Mouse (Mus musculus): Measurements from ENCODE around the gene Lst1. TPM values are rescaled to one million over a fixed set of nuclear protein-coding genes. Genes with fewer than 3 reads are reported as not detected.
"Not testable (repeated sequence)": the region's sequence is repeated elsewhere in the genome, so short reads cannot be mapped to it uniquely, and the experiment has no call there.

Lst1 gene
- polyA plus RNA-seq (2014; fragmentation: Nextera tagmentation; extraction: Ambion mirVana), result 3.8 and 4.7 TPM in 2 replicates

DNA sequence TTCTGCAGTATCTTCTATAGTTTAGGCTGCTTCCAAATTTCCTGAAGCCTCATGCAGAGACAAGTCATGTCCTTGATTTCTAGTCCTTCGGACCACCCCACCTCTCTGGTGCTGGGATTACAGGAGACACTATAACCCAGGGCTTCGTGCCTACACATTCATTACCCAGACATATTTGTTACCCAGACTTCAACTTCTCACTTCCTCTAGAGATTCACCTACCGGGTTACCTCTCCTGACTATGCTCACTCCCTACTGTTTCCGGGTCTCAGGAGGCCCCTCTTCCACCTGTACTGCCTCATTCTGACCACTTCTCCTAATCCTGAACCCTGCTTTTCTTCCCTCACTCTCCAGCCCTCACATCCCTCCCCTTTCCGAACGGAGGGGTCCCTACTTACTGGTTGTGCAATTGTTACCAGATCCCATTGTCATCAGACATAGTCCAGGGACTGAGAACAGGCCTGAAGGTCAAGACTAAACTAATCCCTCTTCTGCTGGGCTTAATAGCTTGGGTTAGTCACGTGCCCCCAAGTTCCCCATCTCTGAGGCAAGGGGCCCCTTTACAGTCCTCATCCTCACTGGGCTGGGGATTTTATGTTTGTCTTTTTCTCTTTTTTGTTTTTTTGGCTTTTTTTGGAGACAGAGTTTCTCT lies at the start of gene Lst1:
Gene Lst1 (minus strand): TSS at position 481 of the 652 bp plus-strand sequence.
- WGBS, result 62% methylated on average over 7 of the region's 7 CpGs
- Histone ChIP-seq H3K9me3 (ENCODE audit: control insufficient read depth, low read length) (no peaks in the 10 kb centered on the region), H3K27me3 (ENCODE audit: control insufficient read depth, insufficient read depth, low read length) (no peaks in the 10 kb centered on the region), H3K4me3 (ENCODE audit: low read depth, low read length) (no peak within 1 kb of the TSS), H3K27ac (ENCODE audit: low read depth, low read length) (no peak within 1 kb of the TSS), H3K4me1 (replicated peaks; ENCODE audit: control insufficient read depth, insufficient read depth, low read length) (peaks cover 3% of the 10 kb centered on the region; the same call in 1 of the 2 replicates), H3K4me2 (ENCODE audit: low read depth, low read length, severe bottlenecking) (no peak within 1 kb of the TSS), H3K9ac (ENCODE audit: low read length) (no peak within 1 kb of the TSS), H3K36me3 (ENCODE audit: control insufficient read depth, insufficient read depth, low read length) (no peaks in the 10 kb centered on the region)
- no peak for ATAC-seq (replicated peaks; ENCODE audit: low FRiP score)
- DNase-seq (ENCODE audit: low spot score), result no peak

DNA sequence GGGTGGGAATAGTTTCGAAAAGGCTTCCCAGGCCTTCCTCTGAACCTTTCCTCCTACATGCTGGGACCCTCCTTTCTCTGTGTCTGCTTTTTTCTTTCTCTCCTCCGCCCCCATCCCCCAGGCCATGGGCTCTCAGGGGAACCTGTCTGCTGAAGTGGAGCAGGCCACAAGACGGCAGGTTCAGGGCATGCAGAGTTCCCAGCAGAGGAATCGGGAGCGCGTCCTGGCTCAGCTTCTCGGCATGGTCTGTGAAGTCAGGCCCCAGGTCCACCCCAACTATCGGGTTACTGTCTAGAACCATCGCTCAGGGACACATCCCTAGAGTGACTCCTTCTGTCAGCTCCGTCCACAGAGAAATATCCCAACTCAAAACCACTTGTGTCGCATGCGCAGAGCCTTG lies 49.3 kb upstream of the Lst1 start:
- 86% methylated on average over 12 of the region's 12 CpGs for WGBS

DNA sequence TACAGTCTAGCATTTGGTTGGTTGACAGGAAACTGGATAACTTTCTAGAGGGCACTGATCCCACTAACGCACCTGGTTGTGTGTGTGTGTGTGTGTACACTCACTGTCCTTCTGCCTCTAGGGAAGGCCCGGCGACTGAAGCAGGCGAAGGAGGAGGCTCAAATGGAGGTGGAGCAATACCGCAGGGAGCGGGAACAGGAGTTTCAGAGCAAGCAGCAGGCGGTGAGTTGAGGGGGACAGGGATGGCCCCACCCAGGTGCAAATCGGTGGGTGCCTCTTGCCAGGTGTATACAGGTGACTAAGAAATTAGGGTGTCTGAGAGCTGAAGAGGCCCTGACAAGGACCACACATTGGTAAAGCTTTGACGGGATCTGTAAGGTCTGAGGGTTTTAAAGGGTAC lies 48.8 kb upstream of the Lst1 start:
- Histone ChIP-seq H3K4me1 (replicated peaks; ENCODE audit: control insufficient read depth, insufficient read depth, low read length) (peaks cover 6% of the 10 kb centered on the region; the same call in 1 of the 2 replicates), H3K9ac (ENCODE audit: low read length) (peak overlapping the region; percentile 93), H3K27me3 (ENCODE audit: control insufficient read depth, insufficient read depth, low read length) (no peaks in the 10 kb centered on the region)

More for the DNA sequence above, 49.3 kb upstream of the Lst1 start:
- H3K9ac ChIP-seq (ENCODE audit: low read length), result no peak overlapping the region
- H3K4me1 ChIP-seq (replicated peaks; ENCODE audit: control insufficient read depth, insufficient read depth, low read length), result peaks cover 6% of the 10 kb centered on the region; the same call in 1 of the 2 replicates
- H3K36me3 ChIP-seq (ENCODE audit: control insufficient read depth, insufficient read depth, low read length), result no peaks in the 10 kb centered on the region; the same call in 1 of the 2 replicates
- ATAC-seq (replicated peaks; ENCODE audit: low FRiP score) (no peak), DNase-seq (ENCODE audit: low spot score) (no peak)
- no peaks in the 10 kb centered on the region for H3K9me3 ChIP-seq (ENCODE audit: control insufficient read depth, low read length)
- H3K27ac ChIP-seq (ENCODE audit: low read depth, low read length), result no peak overlapping the region
- H3K27me3 ChIP-seq (ENCODE audit: control insufficient read depth, insufficient read depth, low read length), result no peaks in the 10 kb centered on the region
- no peak overlapping the region for H3K4me3 ChIP-seq (ENCODE audit: low read depth, low read length)
- H3K4me2 ChIP-seq (ENCODE audit: low read depth, low read length, severe bottlenecking), result no peak overlapping the region

DNA sequence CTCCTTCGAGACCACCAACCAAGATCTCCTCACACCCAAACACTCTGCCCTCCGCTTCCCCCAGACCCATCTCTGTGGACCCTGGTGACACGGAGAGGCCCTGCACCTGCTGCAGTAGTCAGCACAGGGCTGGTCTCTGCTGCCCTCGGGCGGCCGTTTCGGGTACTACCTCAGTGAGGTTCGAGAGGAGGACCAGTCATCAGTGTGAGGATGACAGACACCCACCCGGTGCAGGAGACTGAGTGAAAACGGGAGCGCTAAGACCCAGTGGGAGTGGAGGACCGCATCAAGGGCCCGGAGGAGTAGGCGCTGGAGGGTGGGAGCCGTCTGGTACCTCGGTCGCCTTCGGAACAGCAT lies 48.1 kb upstream of the Lst1 start:
- H3K36me3 ChIP-seq (ENCODE audit: control insufficient read depth, insufficient read depth, low read length), result no peaks in the 10 kb centered on the region; the same call in 1 of the 2 replicates
- H3K27me3 ChIP-seq (ENCODE audit: control insufficient read depth, insufficient read depth, low read length), result no peaks in the 10 kb centered on the region
- H3K9ac ChIP-seq (ENCODE audit: low read length), result peak overlapping the region; percentile 93
- peak overlapping the region; percentile 82 for H3K4me2 ChIP-seq (ENCODE audit: low read depth, low read length, severe bottlenecking)
- peak overlapping the region; percentile 91 for H3K27ac ChIP-seq (ENCODE audit: low read depth, low read length)
- ATAC-seq (replicated peaks; ENCODE audit: low FRiP score) (peak; percentile 77), DNase-seq (ENCODE audit: low spot score) (peak; percentile 99)
- H3K4me1 ChIP-seq (replicated peaks; ENCODE audit: control insufficient read depth, insufficient read depth, low read length), result peaks cover 6% of the 10 kb centered on the region; the same call in 1 of the 2 replicates
- under 1% methylated on average over 18 of the region's 18 CpGs for WGBS
- H3K4me3 ChIP-seq (ENCODE audit: low read depth, low read length), result peak overlapping the region; percentile 55
- H3K9me3 ChIP-seq (ENCODE audit: control insufficient read depth, low read length), result no peaks in the 10 kb centered on the region

More for the DNA sequence above, 48.8 kb upstream of the Lst1 start:
- no peaks in the 10 kb centered on the region for H3K9me3 ChIP-seq (ENCODE audit: control insufficient read depth, low read length)
- no peaks in the 10 kb centered on the region; the same call in 1 of the 2 replicates for H3K36me3 ChIP-seq (ENCODE audit: control insufficient read depth, insufficient read depth, low read length)
- peak overlapping the region; percentile 82 for H3K4me2 ChIP-seq (ENCODE audit: low read depth, low read length, severe bottlenecking)
- WGBS, result 78% methylated on average over 9 of the region's 9 CpGs
- H3K27ac ChIP-seq (ENCODE audit: low read depth, low read length), result no peak overlapping the region
- peak overlapping the region; percentile 55; the same call in 1 of the 2 replicates for H3K4me3 ChIP-seq (ENCODE audit: low read depth, low read length)
- ATAC-seq (replicated peaks; ENCODE audit: low FRiP score) (no peak), DNase-seq (ENCODE audit: low spot score) (no peak)

DNA sequence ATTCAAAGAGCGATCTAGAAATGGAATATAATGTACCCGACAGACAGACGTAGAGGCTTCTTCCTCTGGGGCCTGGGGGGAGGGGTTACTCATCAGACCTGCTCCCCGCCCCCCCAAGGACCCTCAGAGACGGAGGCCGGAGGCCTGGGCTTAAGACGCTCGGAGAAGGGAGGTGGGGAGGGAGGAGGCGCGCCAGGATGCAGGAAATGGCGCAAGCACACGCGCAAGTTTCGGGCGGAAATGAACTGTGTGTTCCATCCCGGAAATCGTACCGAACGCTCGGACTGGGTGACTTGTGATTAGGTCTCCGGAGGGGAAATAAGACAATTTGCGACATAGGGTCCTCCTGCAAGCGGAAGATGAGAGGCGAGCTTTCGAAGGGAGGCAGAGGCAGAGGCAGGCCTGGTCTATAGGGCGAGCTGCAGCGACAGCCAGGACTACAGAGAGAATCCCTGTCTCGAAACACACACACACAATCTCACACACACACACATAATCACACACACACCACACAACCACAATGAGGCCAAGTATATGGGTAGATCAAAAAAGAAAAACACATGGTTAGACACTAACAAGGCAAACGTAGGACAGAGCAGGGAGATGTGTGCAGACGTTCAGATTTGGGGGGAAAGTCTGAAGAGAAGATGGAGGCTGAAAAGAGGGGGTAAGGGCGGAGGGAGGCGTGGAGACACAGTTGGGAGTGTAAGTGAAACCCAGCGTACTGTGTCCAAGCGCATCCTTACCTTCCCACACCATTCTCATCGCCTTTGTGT lies 47.6 kb upstream of the Lst1 start, which contains the start of gene Nfkbil1:
Gene Nfkbil1 (minus strand): TSS at position 179 of the 776 bp plus-strand sequence.
- DNase-seq (ENCODE audit: low spot score), result peak; percentile 92
- peak; percentile 78 for ATAC-seq (replicated peaks; ENCODE audit: low FRiP score)
- WGBS, result under 1% methylated on average over 35 of the region's 35 CpGs

DNA sequence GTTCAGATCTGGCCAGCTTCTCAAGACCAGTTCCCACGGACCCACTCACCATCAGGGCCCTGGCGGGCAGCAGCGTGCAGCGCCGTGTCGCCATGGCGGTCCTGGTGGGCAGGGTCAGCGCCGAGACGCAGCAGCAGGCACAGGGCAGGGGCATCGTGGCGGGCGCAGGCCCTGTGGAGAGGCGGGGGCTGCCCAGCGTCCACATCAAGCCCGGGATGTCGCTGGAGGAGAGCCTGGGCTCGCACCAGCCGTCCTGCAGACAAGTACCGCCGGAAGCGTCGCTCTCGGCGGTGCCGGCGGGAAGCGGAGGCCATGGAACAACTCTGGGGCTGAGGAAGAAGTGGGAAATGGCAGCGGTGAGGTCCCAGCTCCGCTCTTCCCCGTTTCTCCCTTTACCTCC lies 46.7 kb upstream of the Lst1 start:
- Histone ChIP-seq H3K4me2 (ENCODE audit: low read depth, low read length, severe bottlenecking) (peak overlapping the region; percentile 82), H3K4me1 (replicated peaks; ENCODE audit: control insufficient read depth, insufficient read depth, low read length) (peaks cover 2% of the 10 kb centered on the region; the same call in 1 of the 2 replicates), H3K27ac (ENCODE audit: low read depth, low read length) (peak overlapping the region; percentile 91), H3K4me3 (ENCODE audit: low read depth, low read length) (peak overlapping the region; percentile 55), H3K36me3 (ENCODE audit: control insufficient read depth, insufficient read depth, low read length) (no peaks in the 10 kb centered on the region; the same call in 1 of the 2 replicates), H3K9me3 (ENCODE audit: control insufficient read depth, low read length) (no peaks in the 10 kb centered on the region), H3K27me3 (ENCODE audit: control insufficient read depth, insufficient read depth, low read length) (no peaks in the 10 kb centered on the region), H3K9ac (ENCODE audit: low read length) (peak overlapping the region; percentile 93)
- ATAC-seq (replicated peaks; ENCODE audit: low FRiP score), result 0 out of 2 replicates have a peak, but pooled peaks have one; percentile 13
- 9% methylated on average over 24 of the region's 31 CpGs for WGBS
- DNase-seq (ENCODE audit: low spot score), result peak; percentile 80

More for the DNA sequence above, 47.6 kb upstream of the Lst1 start, which contains the start of gene Nfkbil1:
- H3K4me1 ChIP-seq (replicated peaks; ENCODE audit: control insufficient read depth, insufficient read depth, low read length), result peaks cover 5% of the 10 kb centered on the region; the same call in 1 of the 2 replicates
- peak within 1 kb of the TSS; percentile 91 for H3K27ac ChIP-seq (ENCODE audit: low read depth, low read length)
- peak within 1 kb of the TSS; percentile 82 for H3K4me2 ChIP-seq (ENCODE audit: low read depth, low read length, severe bottlenecking)
- no peaks in the 10 kb centered on the region for H3K9me3 ChIP-seq (ENCODE audit: control insufficient read depth, low read length)
- H3K9ac ChIP-seq (ENCODE audit: low read length), result peak within 1 kb of the TSS; percentile 93
- H3K27me3 ChIP-seq (ENCODE audit: control insufficient read depth, insufficient read depth, low read length), result no peaks in the 10 kb centered on the region
- H3K36me3 ChIP-seq (ENCODE audit: control insufficient read depth, insufficient read depth, low read length), result no peaks in the 10 kb centered on the region; the same call in 1 of the 2 replicates
- peak within 1 kb of the TSS; percentile 55 for H3K4me3 ChIP-seq (ENCODE audit: low read depth, low read length)

DNA sequence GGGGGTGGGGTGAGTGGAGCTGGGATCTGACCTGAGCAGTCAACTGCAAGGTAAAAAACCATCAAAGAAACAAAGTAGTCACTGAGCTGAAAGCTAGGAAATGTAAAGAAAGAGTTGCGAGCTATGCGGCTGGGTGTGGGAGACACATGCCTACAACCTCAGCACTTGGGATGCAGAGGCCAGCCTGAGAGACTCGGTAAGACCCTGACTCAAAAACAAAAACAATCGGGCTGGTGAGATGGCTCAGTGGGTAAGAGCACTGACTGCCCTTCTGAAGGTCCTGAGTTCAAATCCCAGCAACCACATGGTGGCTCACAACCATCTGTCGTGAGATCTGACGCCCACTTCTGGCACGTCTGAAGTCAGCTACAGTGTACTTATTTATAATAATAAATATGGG lies 45.9 kb upstream of the Lst1 start:
- not testable (repeated sequence) for ATAC-seq (replicated peaks; ENCODE audit: low FRiP score); H3K36me3 ChIP-seq (ENCODE audit: control insufficient read depth, insufficient read depth, low read length); H3K27me3 ChIP-seq (ENCODE audit: control insufficient read depth, insufficient read depth, low read length); DNase-seq (ENCODE audit: low spot score); H3K27ac ChIP-seq (ENCODE audit: low read depth, low read length); H3K9me3 ChIP-seq (ENCODE audit: control insufficient read depth, low read length); H3K4me1 ChIP-seq (replicated peaks; ENCODE audit: control insufficient read depth, insufficient read depth, low read length); H3K4me2 ChIP-seq (ENCODE audit: low read depth, low read length, severe bottlenecking); H3K4me3 ChIP-seq (ENCODE audit: low read depth, low read length); H3K9ac ChIP-seq (ENCODE audit: low read length)
- WGBS, result 93% methylated on average over 7 of the region's 7 CpGs

DNA sequence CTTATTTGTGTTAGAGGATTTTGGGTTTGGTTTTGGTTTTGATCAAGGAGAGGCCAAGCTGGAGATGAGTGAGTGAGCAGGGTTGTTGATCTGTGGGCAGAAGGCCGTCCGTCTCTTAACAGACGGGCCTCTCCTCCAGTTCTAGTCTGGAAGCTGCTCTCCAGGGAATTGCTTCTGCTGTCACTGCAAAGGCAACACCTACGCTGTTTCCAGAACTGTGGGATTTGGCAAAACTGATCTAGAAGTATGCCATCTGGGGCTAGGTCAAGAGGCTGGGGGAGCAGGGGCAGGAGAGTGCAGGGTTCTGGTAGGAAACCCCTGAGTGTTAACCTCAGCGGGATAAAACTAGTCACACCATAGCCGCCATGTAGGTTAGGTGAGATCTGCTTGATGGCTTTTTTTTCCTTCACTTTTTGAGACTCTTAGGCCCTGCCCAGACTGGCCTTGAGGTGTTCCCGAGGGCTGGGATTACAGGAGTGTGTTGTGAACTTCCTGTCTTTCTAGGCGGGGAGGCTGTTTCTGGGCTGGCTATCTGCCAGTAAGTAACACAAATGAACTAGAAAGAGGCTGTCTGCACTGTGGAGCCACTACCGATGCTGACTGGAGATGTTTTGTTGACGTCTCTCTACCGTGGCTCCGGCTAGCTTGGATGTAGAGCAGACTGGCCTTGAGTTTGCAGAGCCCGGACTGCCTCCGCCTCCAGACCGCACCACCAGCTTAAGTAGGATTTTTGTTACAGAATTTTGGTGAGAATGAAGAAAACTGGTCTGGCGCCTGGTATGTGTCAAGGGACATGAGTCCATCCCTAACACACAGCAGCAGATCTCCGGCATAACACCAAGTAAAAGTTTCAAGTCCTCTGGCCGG lies 45.1 kb upstream of the Lst1 start, which contains the start of gene Atp6v1g2:
Gene Atp6v1g2 (plus strand): TSS at position 547 of the 867 bp plus-strand sequence.
- 91% methylated on average over 18 of the region's 18 CpGs for WGBS

More for the DNA sequence above, 45.1 kb upstream of the Lst1 start, which contains the start of gene Atp6v1g2:
- Histone ChIP-seq H3K27ac (ENCODE audit: low read depth, low read length) (no peak within 1 kb of the TSS), H3K4me3 (ENCODE audit: low read depth, low read length) (peak within 1 kb of the TSS; percentile 55), H3K36me3 (ENCODE audit: control insufficient read depth, insufficient read depth, low read length) (peaks cover 3% of the 10 kb centered on the region; the same call in 1 of the 2 replicates), H3K4me1 (replicated peaks; ENCODE audit: control insufficient read depth, insufficient read depth, low read length) (peaks cover 2% of the 10 kb centered on the region; the same call in 1 of the 2 replicates), H3K9ac (ENCODE audit: low read length) (peak within 1 kb of the TSS; percentile 93; the same call in 1 of the 2 replicates), H3K27me3 (ENCODE audit: control insufficient read depth, insufficient read depth, low read length) (no peaks in the 10 kb centered on the region), H3K9me3 (ENCODE audit: control insufficient read depth, low read length) (no peaks in the 10 kb centered on the region), H3K4me2 (ENCODE audit: low read depth, low read length, severe bottlenecking) (peak within 1 kb of the TSS; percentile 82)
- no peak for DNase-seq (ENCODE audit: low spot score)
- ATAC-seq (replicated peaks; ENCODE audit: low FRiP score), result no peak
